Mouse (Mus musculus) liver, embryonic 12.5 days (tissue): ENCODE measurements at regions not wholly inside any gene's neighbourhood (a gene's known extent, or its start where the extent isn't known, plus 50 kb on each side); places are given as distances from the start of the nearest gene placed in this dataset.

Source experiments
- ATAC-seq: fragments of 200-750 bp; cut with Nextera tagmentation; 2 replicates; pipeline ENCODE4 v1.8.0; 2017; ENCODE audit warnings: moderate number of reproducible peaks, mild to moderate bottlenecking, moderate library complexity
- H3K27ac ChIP-seq: fragments of 300-500 bp; sonication (generic); 2 replicates; pipeline ENCODE4 v1.5.1; 2016; ENCODE audit warnings: mild to moderate bottlenecking
- H3K27me3 ChIP-seq: fragments of 300-500 bp; sonication (generic); replicated peaks from 2 replicates; pipeline ENCODE4 v1.6.1; 2016; ENCODE audit warnings: mild to moderate bottlenecking, moderate library complexity
- H3K36me3 ChIP-seq: fragments of 300-500 bp; sonication (generic); 2 replicates; pipeline ENCODE4 v1.6.1; 2016; ENCODE audit warnings: mild to moderate bottlenecking, moderate library complexity
- H3K4me1 ChIP-seq: fragments of 300-500 bp; sonication (generic); 2 replicates; pipeline ENCODE4 v1.6.1; 2016
- H3K4me2 ChIP-seq: fragments of 300-500 bp; sonication (generic); 2 replicates; pipeline ENCODE4 v1.6.1; 2016; ENCODE audit warnings: mild to moderate bottlenecking, moderate library complexity
- H3K4me3 ChIP-seq: fragments of 300-500 bp; sonication (generic); 2 replicates; pipeline ENCODE4 v1.5.1; 2016; ENCODE audit warnings: mild to moderate bottlenecking, moderate library complexity
- H3K9ac ChIP-seq: fragments of 300-500 bp; sonication (generic); 2 replicates; pipeline ENCODE4 v1.6.1; 2016; ENCODE audit warnings: mild to moderate bottlenecking, moderate library complexity
- H3K9me3 ChIP-seq: fragments of 300-500 bp; sonication (generic); replicated peaks from 2 replicates; pipeline ENCODE4 v1.6.1; 2016; ENCODE audit warnings: mild to moderate bottlenecking, moderate library complexity
- WGBS: fragments of 180-500 bp; shearing (Covaris S2); methylation state at CpG from one replicate; pipeline ENCODE4 v1.1.7; 2016; ENCODE audit not compliant: insufficient replicate concordance; 5-methylcytosine and 5-hydroxymethylcytosine counted together

DNA sequence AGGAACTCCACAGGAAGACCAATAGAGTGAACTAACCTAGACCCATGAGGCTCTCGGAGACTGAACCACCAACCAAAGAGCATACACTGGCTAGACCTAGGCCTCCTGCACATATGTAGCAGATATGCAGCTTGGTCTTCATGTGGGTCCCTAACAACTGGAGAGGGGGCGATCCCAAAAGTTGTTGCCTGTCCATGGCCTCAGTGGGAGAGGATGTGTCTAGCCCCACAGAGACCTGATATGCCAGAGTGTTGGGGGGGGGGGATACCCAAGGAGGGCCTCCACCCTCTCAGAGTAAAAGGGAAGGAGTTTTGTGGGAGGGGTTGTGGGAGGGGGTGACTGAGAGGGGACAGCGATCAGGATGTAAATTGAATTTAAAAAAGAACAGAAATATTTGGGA, 108.9 kb upstream of the Pmfbp1 start:
- no peak overlapping the region for H3K4me3 ChIP-seq
- H3K4me1 ChIP-seq: no peaks in the 10 kb centered on the region
- no peak overlapping the region for H3K9ac ChIP-seq
- no peaks in the 10 kb centered on the region for H3K27me3 ChIP-seq
- 76% methylated on average over 3 of the region's 3 CpGs for WGBS
- no peak overlapping the region for H3K27ac ChIP-seq
- no peaks in the 10 kb centered on the region for H3K36me3 ChIP-seq
- no peak for ATAC-seq
- no peak overlapping the region for H3K4me2 ChIP-seq
- H3K9me3 ChIP-seq: no peaks in the 10 kb centered on the region

GRCm38 (mm10) chr8:109395133-109395855, 98.5 kb upstream of the Pmfbp1 start:
- no peak overlapping the region for H3K4me3 ChIP-seq
- no peaks in the 10 kb centered on the region for H3K4me1 ChIP-seq
- WGBS: 46% methylated on average over 6 of the region's 6 CpGs
- H3K27ac ChIP-seq: no peak overlapping the region
- no peaks in the 10 kb centered on the region for H3K9me3 ChIP-seq
- no peak overlapping the region for H3K4me2 ChIP-seq
- no peak for ATAC-seq
- no peak overlapping the region for H3K9ac ChIP-seq
- H3K27me3 ChIP-seq: no peaks in the 10 kb centered on the region
- no peaks in the 10 kb centered on the region for H3K36me3 ChIP-seq

- H3K4me3 ChIP-seq: no peak overlapping the region
- no peak overlapping the region for H3K4me2 ChIP-seq
- no peaks in the 10 kb centered on the region for H3K36me3 ChIP-seq
- ATAC-seq: no peak
- H3K9me3 ChIP-seq: 0 out of 2 replicates have a peak, but pooled peaks cover 5% of the 10 kb centered on the region
- H3K9ac ChIP-seq: no peak overlapping the region
- no peaks in the 10 kb centered on the region for H3K4me1 ChIP-seq
- H3K27ac ChIP-seq: no peak overlapping the region
- no peaks in the 10 kb centered on the region for H3K27me3 ChIP-seq
- 58% methylated on average over 11 of the region's 11 CpGs for WGBS
Observed at GRCm38 (mm10) chr8:109399616-109400015, 94.2 kb upstream of the Pmfbp1 start.

- 0 out of 2 replicates have a peak, but pooled peaks cover 5% of the 10 kb centered on the region for H3K9me3 ChIP-seq
- no peaks in the 10 kb centered on the region for H3K27me3 ChIP-seq
- WGBS: 79% methylated on average over 5 of the region's 5 CpGs
- H3K9ac ChIP-seq: no peak overlapping the region
- no peak for ATAC-seq
- H3K27ac ChIP-seq: no peak overlapping the region
- no peaks in the 10 kb centered on the region for H3K4me1 ChIP-seq
- no peak overlapping the region for H3K4me3 ChIP-seq
- H3K36me3 ChIP-seq: no peaks in the 10 kb centered on the region
- H3K4me2 ChIP-seq: no peak overlapping the region
Observed at GRCm38 (mm10) chr8:109400192-109400591, 93.6 kb upstream of the Pmfbp1 start.

- H3K27me3 ChIP-seq: no peaks in the 10 kb centered on the region
- H3K4me1 ChIP-seq: no peaks in the 10 kb centered on the region
- no peak overlapping the region for H3K4me3 ChIP-seq
- WGBS: 44% methylated on average over 5 of the region's 5 CpGs
- no peak overlapping the region for H3K9ac ChIP-seq
- H3K4me2 ChIP-seq: no peak overlapping the region
- no peak for ATAC-seq
- no peak overlapping the region for H3K27ac ChIP-seq
- no peaks in the 10 kb centered on the region for H3K36me3 ChIP-seq
- no peaks in the 10 kb centered on the region for H3K9me3 ChIP-seq
Observed at GRCm38 (mm10) chr8:109407913-109408312, 85.9 kb upstream of the Pmfbp1 start.

DNA sequence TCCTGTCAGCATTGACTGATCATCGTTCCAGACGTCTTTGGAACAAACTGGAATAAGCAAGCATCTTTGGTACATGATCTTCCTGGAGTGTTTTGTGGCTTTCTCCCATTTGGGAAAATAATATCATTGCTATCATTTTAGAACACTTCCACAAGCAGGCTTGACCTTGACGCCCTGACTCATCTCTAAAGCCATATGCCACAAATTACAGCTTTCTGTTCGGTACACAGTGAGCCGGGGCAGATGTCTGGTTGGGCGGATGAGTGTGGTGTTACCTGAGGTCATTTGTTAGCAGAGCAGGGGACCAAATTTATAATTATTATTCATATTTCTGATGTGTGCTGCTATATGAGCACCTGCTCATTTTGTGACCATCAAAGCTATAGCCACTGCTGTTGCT, 83.3 kb upstream of the Pmfbp1 start:
- Histone ChIP-seq H3K4me2 (no peak overlapping the region), H3K4me3 (no peak overlapping the region), H3K4me1 (no peaks in the 10 kb centered on the region), H3K36me3 (no peaks in the 10 kb centered on the region), H3K27me3 (no peaks in the 10 kb centered on the region), H3K27ac (no peak overlapping the region), H3K9me3 (no peaks in the 10 kb centered on the region), H3K9ac (no peak overlapping the region)
- WGBS: 67% methylated on average over 6 of the region's 6 CpGs
- no peak for ATAC-seq

DNA sequence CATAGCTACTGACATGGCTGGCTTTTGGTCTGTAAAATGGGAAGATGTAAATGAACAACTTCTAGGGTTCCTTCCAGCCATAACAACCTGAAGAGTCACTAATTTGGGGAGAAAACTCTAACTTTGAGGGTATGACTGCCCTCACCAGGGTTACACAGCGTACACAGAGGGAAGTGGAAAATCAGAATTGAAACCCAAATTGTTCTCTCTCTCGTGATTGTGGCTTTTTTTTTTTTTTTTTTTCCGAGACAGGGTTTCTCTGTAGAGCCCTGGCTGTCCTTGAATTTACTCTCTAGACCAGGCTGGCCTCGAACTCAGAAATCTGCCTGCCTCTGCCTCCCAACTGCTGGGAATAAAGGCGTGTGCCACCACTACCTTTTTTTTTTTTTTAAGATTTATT, 80.4 kb upstream of the Pmfbp1 start:
- ATAC-seq: no peak
- no peak overlapping the region for H3K9ac ChIP-seq
- H3K27ac ChIP-seq: no peak overlapping the region
- H3K36me3 ChIP-seq: no peaks in the 10 kb centered on the region
- no peak overlapping the region for H3K4me3 ChIP-seq
- no peaks in the 10 kb centered on the region for H3K4me1 ChIP-seq
- no peaks in the 10 kb centered on the region for H3K27me3 ChIP-seq
- no peak overlapping the region for H3K4me2 ChIP-seq
- H3K9me3 ChIP-seq: no peaks in the 10 kb centered on the region
- WGBS: 70% methylated on average over 5 of the region's 5 CpGs

DNA sequence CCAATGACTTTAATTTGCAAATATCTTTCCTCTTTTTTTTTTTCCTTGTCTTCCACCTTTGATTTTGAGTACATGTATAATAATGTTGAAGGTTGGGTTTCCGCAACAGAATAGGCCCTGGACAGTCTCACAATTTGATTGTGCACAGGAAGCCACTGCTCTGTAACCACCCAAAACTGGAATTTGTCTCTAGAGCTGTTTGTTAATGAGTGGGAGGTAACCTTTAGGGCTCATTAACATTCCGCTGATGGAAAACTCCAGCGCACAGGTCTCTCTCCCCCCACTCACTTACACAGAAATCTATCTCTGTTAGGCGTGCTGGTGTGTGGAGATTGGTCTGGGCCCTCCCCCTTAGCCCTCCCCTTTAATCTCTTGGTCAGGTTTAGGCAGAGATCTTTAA, 78.5 kb upstream of the Pmfbp1 start:
- H3K4me3 ChIP-seq: no peak overlapping the region
- no peak overlapping the region for H3K27ac ChIP-seq
- no peaks in the 10 kb centered on the region for H3K4me1 ChIP-seq
- no peak overlapping the region for H3K4me2 ChIP-seq
- no peaks in the 10 kb centered on the region for H3K27me3 ChIP-seq
- no peaks in the 10 kb centered on the region for H3K36me3 ChIP-seq
- ATAC-seq: no peak
- 53% methylated on average over 4 of the region's 4 CpGs for WGBS
- H3K9ac ChIP-seq: no peak overlapping the region
- no peaks in the 10 kb centered on the region for H3K9me3 ChIP-seq

DNA sequence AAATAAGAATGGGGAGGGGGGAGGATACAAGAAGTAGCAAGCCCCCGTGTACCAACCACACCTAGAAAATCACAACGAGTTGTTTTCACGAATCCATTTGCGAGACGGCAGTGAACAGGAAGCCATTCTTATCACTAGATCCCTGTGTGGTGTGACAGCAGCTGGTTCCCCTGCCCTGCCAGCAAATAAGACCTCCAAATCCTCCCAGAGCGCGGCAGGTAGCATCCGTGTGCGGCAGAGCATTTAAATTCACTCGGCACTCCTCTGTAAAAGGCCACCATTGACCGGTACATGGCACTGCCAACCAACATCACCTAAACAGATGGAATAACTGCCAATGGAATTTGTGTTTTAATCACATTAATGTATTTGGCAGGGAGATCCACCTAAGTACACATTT, 77.9 kb upstream of the Pmfbp1 start:
- no peaks in the 10 kb centered on the region for H3K9me3 ChIP-seq
- no peak for ATAC-seq
- no peak overlapping the region for H3K9ac ChIP-seq
- H3K27me3 ChIP-seq: no peaks in the 10 kb centered on the region
- no peak overlapping the region for H3K27ac ChIP-seq
- no peak overlapping the region for H3K4me2 ChIP-seq
- WGBS: 43% methylated on average over 11 of the region's 11 CpGs
- no peaks in the 10 kb centered on the region for H3K36me3 ChIP-seq
- no peak overlapping the region for H3K4me3 ChIP-seq
- no peaks in the 10 kb centered on the region for H3K4me1 ChIP-seq

GRCm38 (mm10) chr8:109416327-109417100, 77.3 kb upstream of the Pmfbp1 start:
- Histone ChIP-seq H3K4me1 (no peaks in the 10 kb centered on the region), H3K9me3 (no peaks in the 10 kb centered on the region), H3K4me3 (no peak overlapping the region), H3K9ac (no peak overlapping the region), H3K27me3 (no peaks in the 10 kb centered on the region), H3K27ac (no peak overlapping the region), H3K4me2 (no peak overlapping the region), H3K36me3 (no peaks in the 10 kb centered on the region)
- no peak for ATAC-seq
- WGBS: 70% methylated on average over 17 of the region's 17 CpGs

DNA sequence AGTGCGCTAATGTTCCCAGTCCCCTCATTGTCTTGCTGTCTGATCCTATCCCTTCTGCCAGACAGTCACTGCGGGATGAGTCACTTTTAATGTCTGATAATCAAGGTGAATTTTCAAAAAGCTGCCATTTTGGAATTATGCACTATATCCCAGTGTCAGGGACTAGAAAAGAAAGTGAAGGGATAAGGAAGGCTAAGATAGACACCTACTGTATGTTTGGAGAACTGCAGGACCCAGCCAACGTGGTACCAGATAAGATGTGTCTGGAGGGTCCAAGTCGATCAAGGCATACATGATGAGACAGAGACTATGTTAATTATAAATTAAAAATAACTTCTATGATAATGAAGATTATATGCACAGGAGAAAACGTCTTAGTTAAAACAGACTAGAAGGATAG, 76.6 kb upstream of the Pmfbp1 start:
- Histone ChIP-seq H3K36me3 (no peaks in the 10 kb centered on the region), H3K4me1 (no peaks in the 10 kb centered on the region), H3K9me3 (no peaks in the 10 kb centered on the region), H3K4me2 (no peak overlapping the region), H3K27me3 (no peaks in the 10 kb centered on the region), H3K9ac (no peak overlapping the region), H3K4me3 (no peak overlapping the region), H3K27ac (no peak overlapping the region)
- WGBS: 41% methylated on average over 5 of the region's 5 CpGs
- no peak for ATAC-seq

DNA sequence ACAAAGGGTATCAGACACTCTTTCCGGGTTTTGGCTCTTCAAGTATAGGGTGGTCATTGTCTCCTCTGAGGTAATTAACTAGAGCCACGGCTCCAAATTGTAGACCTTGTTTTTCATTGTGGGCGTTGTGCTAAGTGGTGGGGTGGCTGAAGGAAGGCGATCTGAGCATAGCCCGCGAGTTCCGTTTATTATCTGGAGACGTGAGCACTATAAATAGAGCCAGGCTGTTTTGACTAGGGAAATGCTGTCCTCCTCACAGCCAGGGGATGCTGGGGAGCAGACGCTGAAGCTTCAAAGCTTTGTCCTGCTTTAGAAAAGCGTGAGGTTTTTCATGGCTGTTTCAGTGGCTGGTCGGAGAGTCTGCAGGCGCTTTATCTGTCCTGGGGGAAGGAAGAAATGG, 75.9 kb upstream of the Pmfbp1 start:
- no peak overlapping the region for H3K27ac ChIP-seq
- no peaks in the 10 kb centered on the region for H3K4me1 ChIP-seq
- 49% methylated on average over 12 of the region's 12 CpGs for WGBS
- no peak overlapping the region for H3K4me2 ChIP-seq
- ATAC-seq: no peak
- H3K36me3 ChIP-seq: no peaks in the 10 kb centered on the region
- H3K9me3 ChIP-seq: no peaks in the 10 kb centered on the region; the same call in 1 of the 2 replicates
- H3K4me3 ChIP-seq: no peak overlapping the region
- no peak overlapping the region for H3K9ac ChIP-seq
- H3K27me3 ChIP-seq: no peaks in the 10 kb centered on the region
